Mouse (Mus musculus) activated CD4-positive, CD25-positive, alpha-beta regulatory T cell, adult 9 weeks (primary cell): Measurements from ENCODE around the gene Rgmb. TPM values are rescaled to one million over a fixed set of nuclear protein-coding genes. Genes with fewer than 3 reads are reported as not detected.

Experiments
- polyA plus RNA-seq: library from polyadenylated mRNA; unstranded; fragments of 100-300 nt; shearing (Covaris generic); gene quantifications from one replicate; pipeline ENCODE4 v1.2.1, GENCODE M21; 2017

Gene Rgmb
- 0.33 TPM for polyA plus RNA-seq

DNA sequence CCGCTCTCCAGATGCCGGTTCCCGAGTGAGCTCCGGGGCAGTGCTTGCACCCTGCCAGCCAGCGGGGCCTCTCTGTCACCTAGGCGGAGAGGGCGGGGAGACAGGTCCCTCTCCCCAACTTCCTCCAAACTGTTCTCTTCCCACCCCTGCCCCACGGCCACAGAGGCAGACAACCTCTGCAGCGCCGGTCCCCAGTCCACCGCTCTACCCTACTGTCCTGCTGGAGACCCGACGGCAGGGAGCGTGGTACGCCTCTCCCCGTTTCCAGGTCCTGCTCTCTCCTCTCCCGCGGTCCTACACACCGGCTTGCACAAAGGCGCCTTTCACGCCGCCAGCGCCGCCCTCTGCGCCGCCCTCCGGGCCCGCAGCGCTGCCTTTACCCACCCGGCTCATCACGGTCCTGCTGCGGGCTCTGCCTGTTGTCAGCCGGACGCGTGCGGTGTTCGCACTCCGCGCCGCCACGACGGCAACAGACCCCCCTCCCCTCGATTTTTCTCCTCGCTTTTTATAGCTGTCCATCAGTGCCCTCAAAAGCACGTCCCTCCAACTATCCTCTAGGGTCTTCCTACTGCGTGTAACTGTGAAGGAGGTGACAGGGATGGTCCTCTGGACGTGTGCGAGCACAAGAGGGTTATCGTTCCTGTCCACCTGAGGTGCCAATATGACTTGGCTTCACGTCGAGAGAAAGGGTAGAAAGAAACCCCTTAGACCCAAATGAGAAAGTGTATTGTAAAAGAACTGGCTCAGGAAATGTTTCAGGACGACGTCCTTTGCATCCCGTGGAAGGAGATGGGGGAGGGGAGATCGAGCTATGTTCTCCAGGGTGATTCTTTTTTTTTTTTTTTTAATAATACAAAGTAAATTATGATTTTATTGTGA is at the start of gene Rgmb:
Gene Rgmb, minus strand, starts transcription at position 274 of the 879 bp plus-strand sequence.

Other genes with a start within 250 kb of the Rgmb start
- gene Chd1, start 126.1 kb downstream of the Rgmb start, polyA plus RNA-seq, result 10.9 TPM